Mouse (Mus musculus) MEL (cell line): ENCODE measurements around the gene Ap2a1. TPM values are rescaled to one million over a fixed set of nuclear protein-coding genes. Genes with fewer than 3 reads are reported as not detected.

Source experiments
- DNase-seq: peaks from one replicate; pipeline ENCODE4 v3.0.0; 2011; ENCODE audit warnings: low read depth, low spot score
- H3K27ac ChIP-seq: 2 replicates; pipeline ENCODE4 v1.5.1; 2012; ENCODE audit warnings: low read depth, mild to moderate bottlenecking, control low read depth, low read length, moderate library complexity; ENCODE audit not compliant: control insufficient read depth
- H3K27me3 ChIP-seq, 2 experiments: fragments of 150-350 bp in 1 of 2; sonication (generic) in 1 of 2; 2 replicates each; pipeline ENCODE4 v1.6.1; 2012; ENCODE audit warnings: low read length in 2 of 2, mild to moderate bottlenecking in 2 of 2, improper control_type of control experiment in 1 of 2, moderate library complexity in 1 of 2; ENCODE audit not compliant: insufficient read depth in 2 of 2, control insufficient read depth in 1 of 2
- H3K36me3 ChIP-seq, 2 experiments: 2 replicates each; pipeline ENCODE4 v1.6.1; 2012 to 2014; ENCODE audit warnings: low read length in 2 of 2, improper control_type of control experiment in 1 of 2, inconsistent platforms in 1 of 2, mild to moderate bottlenecking in 1 of 2; ENCODE audit not compliant: insufficient read depth in 2 of 2, control insufficient read depth in 1 of 2
- H3K4me1 ChIP-seq, 2 experiments: fragments of 150-350 bp in 1 of 2; sonication (generic) in 1 of 2; 2 replicates each; pipeline ENCODE4 v1.6.1; 2012; ENCODE audit warnings: low read length in 2 of 2, improper control_type of control experiment in 1 of 2, mild to moderate bottlenecking in 1 of 2; ENCODE audit not compliant: insufficient read depth in 2 of 2, control insufficient read depth in 1 of 2
- H3K4me3 ChIP-seq, 2 experiments: fragments of 150-350 bp in 1 of 2; sonication (generic) in 1 of 2; 2 replicates each; pipeline ENCODE4 v1.5.1; 2012; ENCODE audit warnings: low read depth in 2 of 2, low read length in 2 of 2, mild to moderate bottlenecking in 2 of 2, moderate library complexity in 2 of 2, control low read depth in 1 of 2, improper control_type of control experiment in 1 of 2; ENCODE audit not compliant: control insufficient read depth in 1 of 2, insufficient read depth in 1 of 2
- H3K79me2 ChIP-seq: 2 replicates; pipeline ENCODE4 v1.6.1; 2012; ENCODE audit warnings: mild to moderate bottlenecking, low read length, moderate library complexity; ENCODE audit not compliant: control insufficient read depth, poor library complexity, insufficient read depth
- H3K9ac ChIP-seq: 2 replicates; pipeline ENCODE4 v1.6.1; 2012; ENCODE audit warnings: low read depth, mild to moderate bottlenecking, control low read depth, low read length, moderate library complexity; ENCODE audit not compliant: control insufficient read depth, poor library complexity, severe bottlenecking
- H3K9me3 ChIP-seq: fragments of 150-350 bp; sonication (generic); replicated peaks from 2 replicates; pipeline ENCODE4 v1.6.1; 2012; ENCODE audit warnings: mild to moderate bottlenecking, low read length, improper control_type of control experiment, moderate library complexity; ENCODE audit not compliant: insufficient read depth
- CHD1 ChIP-seq: IDR thresholded peaks from 2 replicates; pipeline ENCODE4 v1.6.1; 2012; ENCODE audit warnings: low read depth, mild to moderate bottlenecking, inconsistent platforms, low read length, improper control_type of control experiment
- CTCF ChIP-seq, 3 experiments: IDR thresholded peaks in 2 of 3; conservative IDR thresholded peaks in 1 of 3; 2 replicates each; pipeline ENCODE4 v1.5.1; 2011 to 2012; ENCODE audit warnings: low read length in 3 of 3, low read depth in 2 of 3, mild to moderate bottlenecking in 2 of 3, improper control_type of control experiment in 1 of 3, inconsistent platforms in 1 of 3, mixed read lengths in 1 of 3, moderate library complexity in 1 of 3; ENCODE audit not compliant: control insufficient read depth in 1 of 3, insufficient read depth in 1 of 3, poor library complexity in 1 of 3, severe bottlenecking in 1 of 3
- E2F4 ChIP-seq: IDR thresholded peaks from 2 replicates; pipeline ENCODE4 v1.6.1; 2011; ENCODE audit warnings: low read depth, low read length, improper control_type of control experiment, borderline replicate concordance
- ETS1 ChIP-seq: IDR thresholded peaks from 2 replicates; pipeline ENCODE4 v1.6.1; 2012; ENCODE audit warnings: low read depth, mild to moderate bottlenecking, inconsistent platforms, low read length, improper control_type of control experiment, moderate library complexity
- GABPA ChIP-seq: IDR thresholded peaks from 2 replicates; pipeline ENCODE4 v1.6.1; 2012; ENCODE audit warnings: low read depth, mild to moderate bottlenecking, inconsistent platforms, low read length, improper control_type of control experiment, moderate library complexity
- JUND ChIP-seq: IDR thresholded peaks from 2 replicates; pipeline ENCODE4 v1.6.1; 2011; ENCODE audit warnings: low read depth, mild to moderate bottlenecking, improper control_type of control experiment, low read length
- MAX ChIP-seq: IDR thresholded peaks from 2 replicates; pipeline ENCODE4 v1.6.1; 2011; ENCODE audit warnings: low read length, improper control_type of control experiment
- MAZ ChIP-seq: IDR thresholded peaks from 2 replicates; pipeline ENCODE4 v1.6.1; 2012; ENCODE audit warnings: low read depth, mild to moderate bottlenecking, inconsistent platforms, low read length, improper control_type of control experiment
- MEF2A ChIP-seq: IDR thresholded peaks from 2 replicates; pipeline ENCODE4 v1.6.1; 2014; ENCODE audit warnings: low read depth, mild to moderate bottlenecking, inconsistent platforms, low read length, improper control_type of control experiment; ENCODE audit not compliant: poor library complexity, insufficient replicate concordance, severe bottlenecking; ENCODE audit errors: extremely low read depth
- NRF1 ChIP-seq: IDR thresholded peaks from 2 replicates; pipeline ENCODE4 v1.6.1; 2014; ENCODE audit warnings: low read depth, mild to moderate bottlenecking, inconsistent platforms, low read length, improper control_type of control experiment, moderate library complexity; ENCODE audit not compliant: poor library complexity, insufficient read depth, severe bottlenecking
- POLR2AphosphoS2 ChIP-seq: IDR thresholded peaks from 2 replicates; pipeline ENCODE4 v1.6.1; 2011; ENCODE audit warnings: low read length, improper control_type of control experiment
- RAD21 ChIP-seq: IDR thresholded peaks from 2 replicates; pipeline ENCODE4 v1.6.1; 2011; ENCODE audit warnings: mild to moderate bottlenecking, low read depth, low read length, improper control_type of control experiment
- RCOR1 ChIP-seq: IDR thresholded peaks from 2 replicates; pipeline ENCODE4 v1.6.1; 2012; ENCODE audit warnings: low read depth, mild to moderate bottlenecking, inconsistent platforms, low read length, improper control_type of control experiment
- SIN3A ChIP-seq: IDR thresholded peaks from 2 replicates; pipeline ENCODE4 v1.6.1; 2012; ENCODE audit warnings: low read length, improper control_type of control experiment, inconsistent platforms
- TAL1 ChIP-seq: IDR thresholded peaks from 2 replicates; pipeline ENCODE4 v1.6.1; 2012; ENCODE audit warnings: mild to moderate bottlenecking, inconsistent platforms, low read length, moderate library complexity, mixed read lengths
- TBP ChIP-seq: IDR thresholded peaks from 2 replicates; pipeline ENCODE4 v1.8.0; 2011; ENCODE audit warnings: low read depth, low read length, improper control_type of control experiment
- USF1 ChIP-seq: IDR thresholded peaks from 2 replicates; pipeline ENCODE4 v1.6.1; 2014; ENCODE audit warnings: low read depth, mild to moderate bottlenecking, inconsistent platforms, low read length, improper control_type of control experiment, moderate library complexity
- ZKSCAN1 ChIP-seq: IDR thresholded peaks from 2 replicates; pipeline ENCODE4 v1.6.1; 2012; ENCODE audit warnings: low read depth, mild to moderate bottlenecking, inconsistent platforms, low read length, improper control_type of control experiment, moderate library complexity
- ZNF384 ChIP-seq: IDR thresholded peaks from 2 replicates; pipeline ENCODE4 v1.6.1; 2012; ENCODE audit warnings: low read depth, mild to moderate bottlenecking, inconsistent platforms, low read length, improper control_type of control experiment
- polyA plus RNA-seq, 2 experiments: library from polyadenylated mRNA; stranded (reverse) in 1 of 2; unstranded in 1 of 2; fragments of >175 nt in 1 of 2; fragments of >200 nt in 1 of 2; gene quantifications; 2 replicates each; pipeline versions ENCODE4 v1.2.1 to v1.2.4; 2012; ENCODE audit warnings: low replicate concordance in 2 of 2, low read depth in 1 of 2; ENCODE audit not compliant: insufficient read length in 2 of 2, insufficient read depth in 1 of 2, missing spikeins in 1 of 2
- total RNA-seq: library from RNA; depleted of rRNA; stranded (reverse); fragments of 300-350 nt; gene quantifications from 2 replicates; pipeline ENCODE4 v1.2.3, GENCODE M21; 2012

Gene Ap2a1
- total and polyA plus RNA-seq, 3 experiments, result 54.0 to 107 (median 73.1) TPM

- Histone ChIP-seq H3K36me3 (peaks cover 0 to 1% of the 10 kb centered on the region in 2 experiments; a peak in 1 of 4 replicates), H3K79me2 (no peaks in the 10 kb centered on the region)
- TF ChIP-seq RCOR1, result no peak
- TF ChIP-seq, all 39 proteins: peak for 0
- Histone ChIP-seq H3K27ac (no peak overlapping the region), H3K4me3 (no peak overlapping the region), H3K4me1 (no peaks in the 10 kb centered on the region), H3K9ac (no peak overlapping the region), H3K27me3 (no peaks in the 10 kb centered on the region), H3K9me3 (no peaks in the 10 kb centered on the region)
- no peak for DNase-seq
Measured at GRCm38 (mm10) chr7:44908706-44909476, 20.4 kb downstream of the Ap2a1 start.

- H3K79me2 ChIP-seq, result no peaks in the 10 kb centered on the region
- no peak overlapping the region for H3K27ac ChIP-seq
- H3K4me1 ChIP-seq, result no peaks in the 10 kb centered on the region
- H3K9ac ChIP-seq, result no peak overlapping the region
- no peak overlapping the region for H3K4me3 ChIP-seq
- H3K36me3 ChIP-seq, result no peaks in the 10 kb centered on the region; a peak in 1 of 4 replicates
- TF ChIP-seq ETS1 (no peak), ZNF384 (no peak), NRF1 (no peak), USF1 (no peak), E2F4 (no peak), RCOR1 (no peak), JUND (no peak), CTCF (IDR thresholded peaks at IDR 0.05 in 2 of 3, conservative IDR thresholded peaks at IDR 0.05 in 1 of 3; ENCODE audit: control insufficient read depth in 1 of 3, insufficient read depth in 1 of 3, low read depth in 2 of 3, low read length in 3 of 3, poor library complexity in 1 of 3, severe bottlenecking in 1 of 3) (no peak), POLR2AphosphoS2 (no peak), ZKSCAN1 (no peak), TAL1 (no peak), TBP (no peak), GABPA (no peak), CHD1 (no peak), MEF2A (no peak), RAD21 (no peak), MAZ (no peak), MAX (no peak), SIN3A (no peak)
- H3K27me3 ChIP-seq, result no peaks in the 10 kb centered on the region
- DNase-seq, result no peak
- no peaks in the 10 kb centered on the region for H3K9me3 ChIP-seq
Measured at GRCm38 (mm10) chr7:44905430-44905829, 23.9 kb downstream of the Ap2a1 start.
